Mouse (Mus musculus): Measurements from ENCODE around the gene B2m. TPM values are rescaled to one million over a fixed set of nuclear protein-coding genes. Genes with fewer than 3 reads are reported as not detected.

Gene B2m
- total RNA-seq, 2 experiments from 2014 or later: 72.1 to 76.8 TPM

GRCm38 (mm10) chr2:122180051-122180822, 32.8 kb downstream of the B2m start:
- DNase-seq (ENCODE audit: extremely low spot score in 1 of 2, low spot score in 2 of 2): no peak
- intact Hi-C loops (cut with DNase I): no loop called here

- intact Hi-C loops (cut with DNase I): no loop called here
Measured at GRCm38 (mm10) chr2:122185086-122185485, 37.6 kb downstream of the B2m start.

GRCm38 (mm10) chr2:122186106-122186505, 38.6 kb downstream of the B2m start, which contains the start of the genes Patl2 and Terb2:
TSS of gene Patl2 (minus strand) at chr2:122186189.
TSS of gene Terb2 (plus strand) at chr2:122186272.
- DNase-seq (ENCODE audit: extremely low spot score in 1 of 2, low spot score in 2 of 2): peak in 1 of 2 experiments; percentile 21
- intact Hi-C loops (cut with DNase I): no loop called here

More at GRCm38 (mm10) chr2:122185086-122185485, 37.6 kb downstream of the B2m start:
- no peak for DNase-seq (ENCODE audit: extremely low spot score in 1 of 2, low spot score in 2 of 2)

- intact Hi-C loops (cut with DNase I): no loop called here
- DNase-seq (ENCODE audit: extremely low spot score in 1 of 2, low spot score in 2 of 2): no peak
Measured at GRCm38 (mm10) chr2:122186751-122187150, 39.3 kb downstream of the B2m start.

- DNase-seq (ENCODE audit: extremely low spot score in 1 of 2, low spot score in 2 of 2): no peak
- intact Hi-C loops (cut with DNase I): loop anchor here (5.0 to 10.0 kb wide), 3 partner anchors 110 to 433 kb away; no protein-coding TSS in a partner anchor
Measured at GRCm38 (mm10) chr2:122191849-122192248, 44.4 kb downstream of the B2m start.

DNA sequence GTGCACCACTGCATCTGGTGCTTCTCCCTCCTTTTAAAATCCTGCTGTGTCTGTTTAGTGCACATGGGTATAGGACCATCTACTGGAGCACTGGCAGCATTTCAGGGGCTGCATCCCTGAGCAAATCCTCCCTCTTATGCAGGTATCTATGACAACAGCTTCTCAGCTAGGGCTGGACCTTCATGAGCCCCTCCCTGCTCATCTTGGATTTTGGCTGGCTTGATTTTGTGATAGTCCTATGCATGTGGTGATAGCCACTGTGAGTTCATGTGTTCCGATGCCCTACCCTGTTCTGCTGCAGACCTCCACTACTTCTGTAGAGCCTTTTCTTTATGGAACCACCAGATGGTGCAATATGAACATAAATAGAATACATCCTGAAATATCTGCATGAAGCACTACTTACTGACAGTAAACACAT, 47.0 kb downstream of the B2m start:
- intact Hi-C loops (cut with DNase I): loop anchor here (2.0 to 10.0 kb wide), 4 partner anchors 48 to 430 kb away; no protein-coding TSS in a partner anchor
- peak; percentile 27 to 50 for DNase-seq (ENCODE audit: extremely low spot score in 1 of 2, low spot score in 2 of 2)

- intact Hi-C loops (cut with DNase I): no loop called here
- DNase-seq (ENCODE audit: extremely low spot score in 1 of 2, low spot score in 2 of 2): no peak
Measured at GRCm38 (mm10) chr2:122201501-122201900, 54.0 kb downstream of the B2m start.

Other genes with a start within 250 kb of the B2m start
- 10 to 100 TPM; 36.7 to 39.2 TPM for gene Ctdspl2, start 191.7 kb upstream of the B2m start, total RNA-seq (2021)
- under 1 TPM; 0.16 to 0.47 TPM for gene Mageb3, start 191.6 kb upstream of the B2m start, total RNA-seq (2021)
- 10 to 100 TPM; 22.1 to 24.5 TPM for gene Eif3j1, start 119.1 kb upstream of the B2m start, total RNA-seq (2021)
- gene Spg11, start 29.3 kb upstream of the B2m start, total RNA-seq (2021): 10 to 100 TPM; 19.8 to 20.4 TPM
- not detected for gene Trim69, start 13.0 kb downstream of the B2m start, total RNA-seq (2021)
- under 1 TPM in 1 of 2 experiments, not detected in 1; 0.14 TPM for gene Patl2, start 38.5 kb downstream of the B2m start, total RNA-seq (2021)
- gene Terb2, start 38.6 kb downstream of the B2m start, total RNA-seq (2021): not detected
- 10 to 100 TPM; 15.0 to 16.3 TPM for gene Sord, start 87.1 kb downstream of the B2m start, total RNA-seq (2021)
- gene Duox2, start 150.8 kb downstream of the B2m start, total RNA-seq (2021): under 1 TPM in 1 of 2 experiments, not detected in 1; 0.26 TPM
- gene Duoxa2, start 151.2 kb downstream of the B2m start, total RNA-seq (2021): under 1 TPM; 0.22 to 0.34 TPM
- under 1 TPM; 0.21 to 0.39 TPM for gene Duoxa1, start 166.0 kb downstream of the B2m start, total RNA-seq (2021)
- under 1 TPM; 0.15 to 0.26 TPM for gene Duox1, start 168.0 kb downstream of the B2m start, total RNA-seq (2021)
- gene Shf, start 221.5 kb downstream of the B2m start, total RNA-seq (2021): 10 to 100 TPM; 64.8 to 72.7 TPM